Mouse (Mus musculus) spleen, postnatal 10 days (tissue): ENCODE results near the gene Pak1.
"Not testable (repeated sequence)": the region's sequence is repeated elsewhere in the genome, so short reads cannot be mapped to it uniquely, and the experiment has no call there.

Experiments
- DNase-seq, 2 experiments: peaks; one replicate each; pipeline ENCODE4 v3.0.0; 2021 to 2022; ENCODE audit warnings: low spot score in 2 of 2

The Pak1 gene

GRCm38 (mm10) chr7:97849557-97849956, 61.2 kb downstream of the Pak1 start:
- not testable (repeated sequence) for DNase-seq

GRCm38 (mm10) chr7:97850331-97850730, 62.0 kb downstream of the Pak1 start:
- no peak for DNase-seq

GRCm38 (mm10) chr7:97863512-97863911, 75.2 kb downstream of the Pak1 start:
- no peak for DNase-seq

GRCm38 (mm10) chr7:97864531-97864930, 76.2 kb downstream of the Pak1 start:
- no peak for DNase-seq

- no peak for DNase-seq
Measured at GRCm38 (mm10) chr7:97867866-97868265, 79.5 kb downstream of the Pak1 start.

GRCm38 (mm10) chr7:97868766-97869165, 80.4 kb downstream of the Pak1 start:
- DNase-seq, result no peak

- no peak for DNase-seq
Measured at GRCm38 (mm10) chr7:97872396-97872795, 84.1 kb downstream of the Pak1 start.

GRCm38 (mm10) chr7:97873317-97873716, 85.0 kb downstream of the Pak1 start:
- no peak for DNase-seq

GRCm38 (mm10) chr7:97877846-97878538, 89.7 kb downstream of the Pak1 start:
- no peak for DNase-seq

GRCm38 (mm10) chr7:97911646-97912045, 123.3 kb downstream of the Pak1 start:
- DNase-seq, result no peak

- DNase-seq, result no peak
Measured at GRCm38 (mm10) chr7:97914833-97915516, 126.6 kb downstream of the Pak1 start.

GRCm38 (mm10) chr7:97919742-97920141, 131.4 kb downstream of the Pak1 start, which contains the start of gene Gdpd4:
TSS of gene Gdpd4 (plus strand) at chr7:97919955.
- no peak for DNase-seq

GRCm38 (mm10) chr7:97925819-97926218, 137.5 kb downstream of the Pak1 start:
- no peak for DNase-seq

GRCm38 (mm10) chr7:97926978-97927377, 138.6 kb downstream of the Pak1 start:
- DNase-seq, result no peak

GRCm38 (mm10) chr7:97944485-97944884, 156.1 kb downstream of the Pak1 start:
- no peak for DNase-seq
